Mouse (Mus musculus) liver, embryonic 13.5 days (tissue): ENCODE results near the gene Tprg. TPM values are rescaled to one million over a fixed set of nuclear protein-coding genes. Genes with fewer than 3 reads are reported as not detected.
A peak's percentile ranks its signal among the peaks of the same experiment; 100 is the strongest.

Experiments
- ATAC-seq: fragments of 200-750 bp; cut with Nextera tagmentation; 2 replicates; pipeline ENCODE4 v1.8.0; 2017; ENCODE audit warnings: low read depth, mild to moderate bottlenecking, moderate number of reproducible peaks, moderate library complexity
- DNase-seq: peaks from one replicate; pipeline ENCODE4 v3.0.0; 2022
- H3K27ac ChIP-seq: fragments of 300-500 bp; sonication (generic); 2 replicates; pipeline ENCODE4 v1.5.1; 2015; ENCODE audit warnings: moderate library complexity, mild to moderate bottlenecking, inconsistent platforms
- H3K27me3 ChIP-seq: fragments of 300-500 bp; sonication (generic); 2 replicates; pipeline ENCODE4 v1.6.1; 2015; ENCODE audit warnings: mild to moderate bottlenecking, inconsistent platforms
- H3K36me3 ChIP-seq: fragments of 300-500 bp; sonication (generic); 2 replicates; pipeline ENCODE4 v1.6.1; 2015; ENCODE audit warnings: mild to moderate bottlenecking, inconsistent platforms
- H3K4me1 ChIP-seq: fragments of 300-500 bp; sonication (generic); replicated peaks from 2 replicates; pipeline ENCODE4 v1.6.1; 2015; ENCODE audit warnings: inconsistent platforms
- H3K4me2 ChIP-seq: fragments of 300-500 bp; sonication (generic); 2 replicates; pipeline ENCODE4 v1.6.1; 2015; ENCODE audit warnings: inconsistent platforms, mild to moderate bottlenecking, moderate library complexity
- H3K4me3 ChIP-seq: fragments of 300-500 bp; sonication (generic); replicated peaks from 2 replicates; pipeline ENCODE4 v1.5.1; 2015; ENCODE audit warnings: mild to moderate bottlenecking, inconsistent platforms
- H3K9ac ChIP-seq: fragments of 300-500 bp; sonication (generic); 2 replicates; pipeline ENCODE4 v1.6.1; 2015; ENCODE audit warnings: mild to moderate bottlenecking, inconsistent platforms
- H3K9me3 ChIP-seq: fragments of 300-500 bp; sonication (generic); replicated peaks from 2 replicates; pipeline ENCODE4 v1.6.1; 2016; ENCODE audit warnings: inconsistent platforms
- WGBS: fragments of 180-500 bp; shearing (Covaris S2); methylation state at CpG from one replicate; pipeline ENCODE4 v1.1.7; 2015; ENCODE audit not compliant: insufficient replicate concordance; 5-methylcytosine and 5-hydroxymethylcytosine counted together
- polyA plus RNA-seq: library from polyadenylated mRNA; unstranded; fragments of >200 nt; fragmentation: Nextera tagmentation; extraction: Ambion mirVana; gene quantifications from 2 replicates; pipeline ENCODE4 v1.2.1, GENCODE M21; 2015

Tprg gene
- polyA plus RNA-seq = not detected in 2 replicates

GRCm38 (mm10) chr16:25286517-25286916, at the start of gene Tprg:
Gene Tprg, plus strand, starts transcription at chr16:25286817.
- no peak for ATAC-seq
- H3K27ac ChIP-seq = no peak within 1 kb of the TSS
- H3K36me3 ChIP-seq = no peaks in the 10 kb centered on the region
- DNase-seq = no peak
- H3K4me2 ChIP-seq = no peak within 1 kb of the TSS
- WGBS = 65% methylated on average over 5 of the region's 5 CpGs
- no peaks in the 10 kb centered on the region for H3K9me3 ChIP-seq
- no peaks in the 10 kb centered on the region for H3K27me3 ChIP-seq
- no peak within 1 kb of the TSS for H3K9ac ChIP-seq
- no peak within 1 kb of the TSS for H3K4me3 ChIP-seq
- H3K4me1 ChIP-seq = no peaks in the 10 kb centered on the region

DNA sequence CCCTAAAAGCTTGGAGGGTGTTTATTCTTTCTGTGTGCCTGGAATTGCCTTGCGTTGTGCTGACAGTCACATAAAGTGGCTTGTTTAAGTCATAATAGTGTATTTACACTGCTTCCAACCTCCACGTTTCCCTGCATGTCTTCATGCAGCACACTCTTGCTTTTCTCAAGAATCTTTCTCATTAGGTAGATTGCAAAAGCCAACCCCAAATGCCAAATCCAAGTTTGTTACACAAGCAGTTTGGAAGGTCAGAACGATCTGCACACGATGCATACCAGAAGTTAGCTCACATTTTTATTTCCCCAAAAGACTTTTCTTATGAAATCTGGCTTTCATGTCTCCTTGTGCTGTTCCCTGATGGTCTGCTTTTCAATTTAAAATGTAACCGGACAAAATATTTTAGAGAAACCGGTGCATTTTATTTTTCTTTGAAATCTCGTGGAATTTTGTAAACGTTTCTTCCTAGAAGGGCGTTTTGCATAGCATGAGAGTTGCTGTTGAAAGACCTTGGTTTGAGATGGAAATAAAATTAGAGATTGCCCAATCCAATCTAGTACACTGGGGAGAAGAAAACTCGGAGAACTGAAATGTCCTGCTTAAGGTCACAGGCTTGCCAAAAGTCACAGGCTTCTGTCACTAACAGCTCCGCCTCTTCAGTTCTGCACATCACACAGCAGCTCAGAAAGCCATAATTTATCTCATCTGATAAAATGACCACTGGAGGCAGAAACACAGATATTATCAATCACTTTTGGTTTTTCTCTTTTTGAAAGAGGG, 48.2 kb upstream of the Tprg start:
- H3K4me1 ChIP-seq = no peaks in the 10 kb centered on the region
- DNase-seq (no peak), ATAC-seq (no peak)
- WGBS = 58% methylated on average over 11 of the region's 11 CpGs
- no peak overlapping the region for H3K4me3 ChIP-seq
- H3K27me3 ChIP-seq = no peaks in the 10 kb centered on the region
- no peak overlapping the region for H3K9ac ChIP-seq
- no peak overlapping the region for H3K4me2 ChIP-seq
- no peaks in the 10 kb centered on the region for H3K36me3 ChIP-seq
- H3K27ac ChIP-seq = no peak overlapping the region
- H3K9me3 ChIP-seq = no peaks in the 10 kb centered on the region

- no peak for DNase-seq
- Histone ChIP-seq H3K4me2 (no peak overlapping the region), H3K27ac (no peak overlapping the region), H3K36me3 (no peaks in the 10 kb centered on the region), H3K9me3 (no peaks in the 10 kb centered on the region), H3K27me3 (no peaks in the 10 kb centered on the region), H3K4me1 (no peaks in the 10 kb centered on the region), H3K9ac (no peak overlapping the region), H3K4me3 (no peak overlapping the region)
- WGBS = 33% methylated on average over 6 of the region's 6 CpGs
- no peak for ATAC-seq
These were observed 37.7 kb upstream of the Tprg start for GRCm38 (mm10) chr16:25248889-25249288.

GRCm38 (mm10) chr16:25250129-25250749, 36.4 kb upstream of the Tprg start:
- Histone ChIP-seq H3K4me1 (no peaks in the 10 kb centered on the region), H3K9me3 (no peaks in the 10 kb centered on the region), H3K4me3 (no peak overlapping the region), H3K27me3 (no peaks in the 10 kb centered on the region), H3K4me2 (no peak overlapping the region), H3K9ac (no peak overlapping the region), H3K36me3 (no peaks in the 10 kb centered on the region), H3K27ac (no peak overlapping the region)
- ATAC-seq = no peak
- WGBS = 69% methylated on average over 6 of the region's 6 CpGs
- DNase-seq = no peak

- Histone ChIP-seq H3K4me2 (no peak overlapping the region), H3K27me3 (no peaks in the 10 kb centered on the region), H3K27ac (no peak overlapping the region), H3K36me3 (no peaks in the 10 kb centered on the region), H3K4me3 (no peak overlapping the region), H3K9me3 (no peaks in the 10 kb centered on the region), H3K9ac (no peak overlapping the region), H3K4me1 (no peaks in the 10 kb centered on the region)
- DNase-seq = no peak
- WGBS = 45% methylated on average over 9 of the region's 9 CpGs
- no peak for ATAC-seq
These were observed 35.5 kb upstream of the Tprg start for GRCm38 (mm10) chr16:25251080-25251479.

- H3K9me3 ChIP-seq = no peaks in the 10 kb centered on the region
- no peak overlapping the region for H3K4me3 ChIP-seq
- WGBS = 65% methylated on average over 6 of the region's 6 CpGs
- no peak overlapping the region for H3K9ac ChIP-seq
- no peaks in the 10 kb centered on the region for H3K4me1 ChIP-seq
- DNase-seq (no peak), ATAC-seq (no peak)
- H3K4me2 ChIP-seq = no peak overlapping the region
- no peaks in the 10 kb centered on the region for H3K36me3 ChIP-seq
- H3K27ac ChIP-seq = no peak overlapping the region
- no peaks in the 10 kb centered on the region for H3K27me3 ChIP-seq
These were observed 32.0 kb upstream of the Tprg start for GRCm38 (mm10) chr16:25254646-25255045.

DNA sequence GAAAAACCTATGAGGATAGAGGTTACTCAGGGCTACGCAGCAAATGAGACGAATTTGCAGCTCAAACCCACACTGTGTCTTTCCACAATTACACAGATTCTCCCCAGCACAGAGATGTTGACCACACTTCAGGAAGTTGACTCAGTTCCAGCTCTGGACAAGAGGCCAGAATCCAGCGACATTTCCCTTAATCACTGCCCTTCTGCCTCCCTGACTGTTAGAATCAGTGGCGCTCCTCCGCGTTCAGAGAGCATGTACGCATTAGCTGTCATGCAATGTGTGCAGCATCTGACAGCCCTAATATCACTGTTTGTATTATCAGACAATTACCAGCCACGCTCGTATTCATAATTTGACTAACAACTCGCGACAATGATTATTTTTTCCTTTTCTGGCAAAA, 31.4 kb upstream of the Tprg start:
- H3K27me3 ChIP-seq = no peaks in the 10 kb centered on the region
- no peaks in the 10 kb centered on the region for H3K36me3 ChIP-seq
- H3K4me3 ChIP-seq = no peak overlapping the region
- no peaks in the 10 kb centered on the region for H3K9me3 ChIP-seq
- no peak overlapping the region for H3K4me2 ChIP-seq
- WGBS = 61% methylated on average over 11 of the region's 11 CpGs
- ATAC-seq = no peak
- H3K4me1 ChIP-seq = no peaks in the 10 kb centered on the region
- H3K9ac ChIP-seq = no peak overlapping the region
- no peak overlapping the region for H3K27ac ChIP-seq
- no peak for DNase-seq

DNA sequence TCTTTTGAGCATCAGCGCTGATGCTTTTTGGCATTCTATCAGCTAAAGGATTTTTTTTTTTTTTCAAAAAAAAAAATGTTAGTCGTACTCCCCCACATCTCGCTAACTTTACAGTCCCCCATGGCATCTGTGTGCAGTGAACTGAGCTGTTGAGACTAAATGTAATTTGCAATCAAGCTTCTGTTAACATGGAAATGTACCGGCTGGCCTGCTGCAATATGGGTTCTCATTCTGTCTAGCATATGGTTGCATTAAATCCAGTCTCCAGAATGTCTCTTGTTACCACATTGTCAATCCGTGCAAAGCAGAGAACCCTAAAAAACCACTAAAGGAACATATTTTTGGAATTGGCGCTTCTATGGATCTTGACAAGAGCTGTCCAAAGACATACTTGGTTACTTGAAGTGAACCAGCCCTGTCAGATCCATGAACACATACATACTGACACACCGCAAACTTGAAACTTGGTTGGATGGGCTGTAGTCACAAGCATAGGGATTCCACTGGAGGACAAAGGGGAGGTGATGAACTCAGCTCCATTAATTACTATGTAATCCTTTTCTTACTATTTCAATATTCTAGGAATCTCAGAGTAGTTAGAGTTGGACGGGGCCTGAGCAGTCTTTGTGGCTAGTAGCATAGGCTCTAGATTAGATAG, 30.9 kb upstream of the Tprg start:
- H3K9me3 ChIP-seq = no peaks in the 10 kb centered on the region
- H3K36me3 ChIP-seq = no peaks in the 10 kb centered on the region
- WGBS = 73% methylated on average over 8 of the region's 8 CpGs
- DNase-seq = no peak
- H3K4me2 ChIP-seq = no peak overlapping the region
- no peak for ATAC-seq
- H3K4me1 ChIP-seq = no peaks in the 10 kb centered on the region
- H3K27me3 ChIP-seq = no peaks in the 10 kb centered on the region
- H3K9ac ChIP-seq = no peak overlapping the region
- H3K27ac ChIP-seq = no peak overlapping the region
- H3K4me3 ChIP-seq = no peak overlapping the region

DNA sequence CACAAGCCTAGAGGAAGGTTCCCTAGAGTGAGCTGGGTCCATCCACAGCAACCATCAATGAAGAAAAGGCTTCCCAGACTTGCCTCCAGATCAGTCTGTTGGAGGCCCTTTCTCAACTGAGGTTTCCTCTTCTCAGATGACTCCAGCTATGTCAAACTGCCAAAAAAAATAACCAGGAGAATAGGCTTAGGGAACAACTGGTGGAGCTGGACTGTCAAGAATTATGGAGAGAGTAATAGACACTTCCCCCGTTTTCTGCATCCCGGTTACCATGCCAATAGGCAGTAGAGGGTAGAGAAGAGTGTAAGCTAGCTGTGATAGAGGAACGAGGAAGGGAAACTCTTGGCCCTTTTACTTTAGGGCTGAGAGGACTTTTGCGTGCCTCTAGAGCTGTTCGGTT, 24.3 kb upstream of the Tprg start:
- 65% methylated on average over 5 of the region's 5 CpGs for WGBS
- H3K4me3 ChIP-seq = no peak overlapping the region
- DNase-seq (no peak), ATAC-seq (no peak)
- H3K27me3 ChIP-seq = no peaks in the 10 kb centered on the region
- H3K27ac ChIP-seq = no peak overlapping the region
- H3K9ac ChIP-seq = no peak overlapping the region
- no peaks in the 10 kb centered on the region for H3K9me3 ChIP-seq
- no peaks in the 10 kb centered on the region for H3K36me3 ChIP-seq
- H3K4me2 ChIP-seq = no peak overlapping the region
- H3K4me1 ChIP-seq = no peaks in the 10 kb centered on the region

DNA sequence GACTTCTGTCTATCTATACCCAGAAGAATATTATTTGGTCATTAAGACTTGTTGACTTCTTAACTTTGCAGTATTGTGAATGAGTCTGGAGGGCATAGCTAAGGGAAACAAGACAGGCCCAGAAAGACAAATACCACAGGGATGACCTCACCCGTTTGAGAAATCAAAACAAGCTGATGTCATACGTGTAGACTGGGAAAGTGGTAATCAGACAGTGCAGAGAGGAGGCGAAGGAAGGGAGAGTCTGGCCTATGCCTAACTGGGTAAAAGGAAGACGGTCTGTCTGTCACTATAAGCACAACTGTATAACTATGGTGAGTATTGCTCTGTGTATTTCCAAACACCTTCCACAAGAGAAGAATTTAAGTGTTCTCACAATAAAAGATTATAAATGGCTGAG, 23.7 kb upstream of the Tprg start:
- ATAC-seq = no peak
- Histone ChIP-seq H3K36me3 (no peaks in the 10 kb centered on the region), H3K4me2 (no peak overlapping the region), H3K4me1 (no peaks in the 10 kb centered on the region), H3K4me3 (no peak overlapping the region), H3K9ac (no peak overlapping the region), H3K9me3 (no peaks in the 10 kb centered on the region), H3K27ac (no peak overlapping the region), H3K27me3 (no peaks in the 10 kb centered on the region)
- 46% methylated on average over 4 of the region's 4 CpGs for WGBS
- no peak for DNase-seq

DNA sequence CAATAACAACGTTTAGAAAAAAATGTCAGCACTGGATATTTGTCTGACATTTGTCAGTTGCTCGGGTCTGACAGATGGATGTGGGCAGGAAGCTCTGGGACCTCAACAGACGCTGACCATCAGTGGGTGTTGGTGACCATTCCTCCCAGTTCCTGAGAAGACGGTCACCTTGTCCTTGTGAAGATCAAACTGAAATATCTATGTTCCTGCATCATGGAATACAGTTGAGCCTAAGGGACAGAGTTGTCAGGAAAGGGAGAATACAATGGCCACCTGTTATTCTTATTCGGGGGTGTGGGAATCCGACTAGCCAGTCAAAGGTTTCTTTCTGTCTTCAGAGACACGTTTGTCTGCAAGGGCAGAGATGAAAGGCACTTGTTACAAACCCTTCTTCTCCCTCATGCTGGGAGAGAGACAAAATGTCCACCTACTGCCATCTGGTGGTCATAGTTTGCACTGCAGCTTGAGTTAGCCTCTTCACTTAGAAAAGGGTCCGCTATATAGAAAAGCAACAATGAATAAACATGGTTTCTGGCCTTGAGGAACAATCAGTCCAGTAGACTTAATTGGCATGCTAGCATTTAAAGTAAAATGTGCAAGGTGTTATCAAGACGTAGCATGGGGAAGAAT, 23.0 kb upstream of the Tprg start:
- Histone ChIP-seq H3K9me3 (no peaks in the 10 kb centered on the region), H3K27ac (no peak overlapping the region), H3K27me3 (no peaks in the 10 kb centered on the region), H3K4me1 (no peaks in the 10 kb centered on the region), H3K9ac (no peak overlapping the region), H3K36me3 (no peaks in the 10 kb centered on the region), H3K4me2 (no peak overlapping the region), H3K4me3 (no peak overlapping the region)
- ATAC-seq = no peak
- 26% methylated on average over 9 of the region's 9 CpGs for WGBS
- DNase-seq = peak; percentile 6
